Mouse (Mus musculus): ENCODE data around the gene Sgf29.
A peak's percentile ranks its signal among the peaks of the same experiment; 100 is the strongest.

The Sgf29 gene

DNA sequence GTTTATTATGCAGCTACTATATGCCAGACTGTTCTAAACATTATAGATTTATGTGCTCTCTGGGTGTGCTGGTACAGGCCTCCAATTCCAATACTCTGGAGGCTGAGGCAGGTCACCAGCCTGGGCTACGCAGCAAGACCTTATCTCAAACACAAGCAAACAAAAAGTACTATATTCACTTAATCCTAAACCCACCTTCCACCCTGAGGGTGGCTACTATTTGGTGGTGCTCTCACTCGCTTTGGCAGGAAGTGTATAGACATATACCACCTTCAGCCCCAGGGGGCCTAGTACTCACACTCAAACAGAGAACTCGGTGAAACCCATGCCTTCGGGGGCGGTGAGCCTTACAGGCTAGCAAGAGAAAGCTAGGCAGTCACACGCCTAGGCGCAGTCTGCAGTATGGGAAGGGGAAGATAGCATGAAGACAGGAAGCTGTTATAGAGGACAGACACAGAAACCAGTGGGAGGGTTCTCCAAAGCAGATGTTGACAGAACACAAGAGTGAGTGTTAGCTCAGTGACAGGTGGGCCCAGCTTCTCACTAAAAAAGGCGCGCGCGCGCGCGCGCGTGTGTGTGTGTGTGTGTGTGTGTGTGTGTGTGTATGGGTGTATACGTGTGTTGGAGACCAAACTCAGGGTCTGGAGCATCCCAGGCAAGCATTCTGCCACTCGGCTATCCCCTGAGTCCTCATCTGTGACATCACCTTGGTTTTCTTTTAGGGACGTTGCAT is 58.5 kb downstream of the Sgf29 start, which contains the start of gene Coro1a:
Gene Coro1a (minus strand): TSS at position 346 of the 733 bp plus-strand sequence.
- no peak for DNase-seq (ENCODE audit: low read depth)

DNA sequence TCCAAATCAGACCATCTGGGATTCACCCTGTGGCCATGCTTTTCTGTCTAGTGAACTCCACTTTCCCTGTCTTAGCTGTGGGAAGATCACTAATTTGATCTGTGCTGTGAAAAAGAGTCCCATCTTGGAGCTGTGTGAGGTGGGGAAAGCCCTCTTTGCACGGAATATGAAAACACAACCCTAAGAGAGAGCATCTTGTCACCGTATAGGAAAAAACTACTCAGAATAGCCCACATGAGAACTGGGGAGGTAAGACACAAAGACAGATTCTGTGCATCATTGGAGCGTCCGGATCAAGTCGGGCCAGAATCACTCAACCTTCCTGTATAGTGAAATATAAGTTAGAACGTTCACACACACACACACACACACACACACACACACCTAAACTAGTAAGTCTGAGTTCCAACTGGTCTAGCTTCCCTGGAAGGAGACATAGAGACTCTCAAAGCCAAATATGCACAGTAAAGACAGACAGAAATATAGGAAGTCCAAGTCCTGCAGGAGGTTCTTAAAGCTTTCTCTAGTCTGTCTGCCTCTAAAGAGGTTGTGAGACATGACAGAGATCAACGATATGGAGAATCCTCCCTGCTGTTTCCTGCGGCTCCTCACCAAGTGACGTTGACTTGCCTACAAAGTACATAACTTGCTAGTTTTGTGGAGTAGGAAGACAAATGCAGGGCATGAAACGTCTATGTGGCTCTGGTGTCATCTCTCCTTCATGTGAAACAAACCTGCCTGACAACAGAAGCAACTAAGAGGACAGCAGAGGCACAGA is 59.3 kb downstream of the Sgf29 start:
- no peak for DNase-seq (ENCODE audit: low read depth)

DNA sequence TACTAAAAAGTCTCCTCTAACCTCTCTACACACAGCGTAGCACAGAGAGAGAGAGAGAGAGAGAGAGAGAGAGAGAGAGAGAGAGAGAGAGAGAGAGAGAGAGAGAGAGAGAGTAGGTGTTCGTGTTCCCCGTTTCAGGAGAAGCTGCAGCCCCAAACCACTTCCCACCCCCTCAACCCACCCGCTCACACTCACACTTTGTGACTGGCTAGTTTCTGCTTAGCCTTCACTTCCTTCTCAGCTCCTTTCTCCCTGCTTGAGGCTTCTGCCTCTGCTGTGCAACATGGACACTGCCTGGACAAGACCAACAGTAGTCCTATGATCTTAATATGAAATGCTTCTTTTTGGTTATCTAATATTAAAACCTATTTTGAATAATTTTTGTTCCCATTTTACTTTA is 61.2 kb downstream of the Sgf29 start:
- no peak for DNase-seq (ENCODE audit: low read depth)

DNA sequence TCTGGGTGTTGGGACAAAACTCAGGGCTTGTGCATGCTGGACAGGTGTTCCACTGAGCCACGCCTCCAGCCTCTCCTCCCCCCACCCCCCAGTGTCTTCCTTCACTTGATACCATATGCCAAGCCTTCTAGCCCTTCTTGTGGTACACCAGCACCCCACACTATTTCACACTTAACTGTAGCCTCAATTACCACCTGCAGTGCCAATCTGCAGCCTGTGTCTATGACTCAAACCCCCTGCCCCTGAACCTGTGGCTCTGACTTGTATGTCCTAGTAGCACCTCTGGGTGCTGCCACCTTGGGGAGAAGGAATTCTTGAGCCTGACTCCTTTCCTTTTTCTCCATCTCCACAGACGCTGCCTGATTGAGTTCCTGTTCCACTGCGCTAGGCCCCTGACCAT is 62.8 kb downstream of the Sgf29 start:
- DNase-seq (ENCODE audit: low read depth) = no peak

DNA sequence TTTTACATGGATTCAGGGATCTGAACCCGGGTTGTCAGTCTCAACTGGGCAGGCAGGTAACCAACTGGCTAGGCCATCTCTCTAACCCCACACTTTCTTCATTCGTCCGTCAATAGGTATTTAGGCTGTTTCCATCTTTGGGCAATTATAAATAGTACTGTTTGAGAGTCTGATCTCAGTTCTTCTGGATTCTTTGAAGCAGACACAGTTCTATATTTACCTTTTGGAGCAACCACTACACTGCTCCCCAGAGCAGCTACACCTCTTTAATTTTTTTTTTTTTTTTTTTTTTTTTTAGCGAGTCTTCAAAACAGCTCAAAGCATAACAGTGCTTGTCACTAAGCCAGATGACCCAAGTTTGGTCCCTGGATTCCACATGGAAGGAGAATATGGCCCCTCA is 66.6 kb downstream of the Sgf29 start:
- no peak for DNase-seq (ENCODE audit: low read depth)

DNA sequence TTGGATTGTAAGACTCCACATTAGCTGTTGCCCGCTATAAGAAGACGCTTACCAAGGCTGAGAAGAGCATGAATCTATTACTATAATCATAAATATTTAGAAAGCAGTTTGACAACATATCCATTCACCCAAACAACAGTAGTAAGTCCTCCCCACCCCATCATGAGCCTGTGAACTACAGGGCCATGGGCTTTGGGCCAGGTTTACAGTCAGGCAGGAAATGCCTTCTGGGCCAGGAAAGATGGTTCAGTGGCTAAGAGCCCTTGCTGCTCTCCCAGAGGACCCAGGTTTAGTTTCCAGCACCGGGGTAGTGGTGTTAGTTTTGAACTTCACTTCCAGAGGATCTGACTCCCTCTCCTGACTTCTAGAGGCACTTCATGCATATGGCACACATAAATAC is 68.5 kb downstream of the Sgf29 start:
- DNase-seq (ENCODE audit: low read depth) = peak; percentile 14

DNA sequence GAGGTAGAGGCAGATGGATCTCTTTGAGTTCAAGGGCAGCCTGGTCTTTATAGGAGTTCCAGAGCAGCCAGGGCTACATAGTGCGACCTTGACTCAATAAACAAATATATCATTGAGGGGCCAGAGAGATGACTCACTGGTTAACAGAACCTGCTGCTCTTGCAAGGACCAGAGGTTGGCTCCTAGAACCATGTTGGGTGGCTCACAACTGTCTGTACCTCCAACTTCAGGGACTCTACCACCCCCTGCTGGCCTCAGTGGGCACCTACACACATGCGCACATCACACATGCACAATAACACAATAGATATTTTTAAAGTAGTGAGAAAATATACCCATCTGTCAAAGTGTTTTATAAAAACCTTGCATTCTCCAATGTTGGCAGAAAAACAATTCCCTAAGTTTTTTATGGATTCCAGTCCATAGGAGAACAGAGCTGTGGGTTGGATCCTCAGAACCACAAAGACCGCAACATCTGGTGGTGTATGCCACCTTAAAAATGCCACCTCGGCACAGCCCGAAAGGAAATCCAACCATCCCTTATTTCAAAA is 69.8 kb downstream of the Sgf29 start:
- DNase-seq (ENCODE audit: low read depth) = peak; percentile 13

DNA sequence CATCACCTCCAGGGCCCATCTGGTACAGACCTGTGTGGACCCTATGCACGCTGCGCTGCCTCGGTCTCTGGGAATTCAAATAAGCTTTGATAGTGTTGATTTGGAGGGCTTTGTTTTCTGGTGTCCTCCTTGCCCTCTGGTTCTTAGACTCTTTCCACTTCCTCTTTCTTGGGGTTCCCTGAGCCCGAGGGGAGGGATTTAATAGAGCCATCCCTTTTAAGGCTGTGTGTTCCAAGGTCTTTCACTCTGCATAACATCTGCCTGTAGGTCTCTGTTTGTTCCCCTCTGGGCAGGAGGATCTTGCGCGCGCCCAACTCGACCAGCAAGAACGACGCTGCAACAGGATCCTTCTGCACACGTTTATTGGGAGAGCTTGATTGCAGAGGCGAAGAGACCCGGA is 72.5 kb downstream of the Sgf29 start:
- DNase-seq (ENCODE audit: low read depth) = no peak

Data from NIH3T3 (cell line).